Mouse (Mus musculus): ENCODE measurements around the gene Gm49776. TPM values are rescaled to one million over a fixed set of nuclear protein-coding genes. Genes with fewer than 3 reads are reported as not detected.
"Not testable (repeated sequence)": the region's sequence is repeated elsewhere in the genome, so short reads cannot be mapped to it uniquely, and the experiment has no call there.

Gene Gm49776
- total RNA-seq, 1 experiment, result 1.7 TPM

DNA sequence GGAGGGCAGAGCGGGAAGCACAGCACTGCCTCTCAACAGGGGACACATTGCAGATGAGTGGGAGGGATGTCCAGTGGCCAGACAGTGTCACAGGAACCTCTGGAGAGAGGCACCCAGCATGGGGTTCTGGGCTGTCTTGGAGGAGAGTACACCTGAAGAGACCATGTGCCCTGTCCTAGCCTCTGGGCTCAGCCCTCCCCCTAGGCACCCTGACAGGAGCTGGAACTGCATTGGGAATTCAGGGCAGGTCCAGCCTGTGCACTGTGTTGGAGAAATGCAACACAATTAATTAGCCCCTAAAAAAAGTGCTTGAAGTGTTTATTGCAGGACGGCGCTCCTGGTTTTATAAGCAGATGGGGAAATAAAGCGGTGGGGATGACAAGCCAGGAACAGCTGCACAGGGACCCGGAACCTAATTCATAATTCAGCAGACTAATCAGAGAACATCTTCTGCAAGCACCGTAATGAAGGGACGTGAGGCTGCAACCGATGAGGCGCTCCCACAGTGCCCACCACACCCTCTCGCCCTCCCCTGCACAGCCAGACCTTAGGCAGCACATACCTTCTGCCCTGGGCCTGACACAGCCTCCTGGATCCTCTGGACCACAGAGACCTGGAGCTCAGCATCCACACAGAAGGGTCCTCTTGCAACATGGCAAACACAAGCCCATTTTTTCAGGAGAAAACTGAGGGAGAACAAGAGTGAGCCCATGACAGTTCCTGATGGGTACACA lies 59.6 kb downstream of the Gm49776 start:
- Histone ChIP-seq H3K36me3 (ENCODE audit: control insufficient read depth, insufficient read depth, low read length, poor library complexity, severe bottlenecking) (no peaks in the 10 kb centered on the region), H3K4me1 (ENCODE audit: control insufficient read depth in 2 of 2, insufficient read depth in 2 of 2, low read length in 2 of 2, poor library complexity in 1 of 2) (peaks cover 3 to 8% of the 10 kb centered on the region in 2 experiments; a peak in 1 of 4 replicates), H3K9me3 (ENCODE audit: control insufficient read depth, insufficient read depth, low read depth, low read length) (no peaks in the 10 kb centered on the region), H3K4me3 (ENCODE audit: insufficient read depth in 1 of 2, low read depth in 1 of 2, low read length in 2 of 2, poor library complexity in 1 of 2, severe bottlenecking in 1 of 2) (no peak overlapping the region), H3K27ac (ENCODE audit: insufficient read depth, low read depth, low read length, poor library complexity, severe bottlenecking) (no peak overlapping the region), H3K9ac (ENCODE audit: insufficient read depth, low read depth, low read length, poor library complexity, severe bottlenecking) (no peak overlapping the region)
- no peak for DNase-seq (ENCODE audit: low read depth, low spot score)
- in situ Hi-C loops (cut with MboI; ENCODE audit: low sequenced_read_pairs in 2 of 2, unreplicated experiment in 2 of 2), result no loop called here
- TF ChIP-seq ZC3H11A (IDR thresholded peaks at IDR 0.05; ENCODE audit: borderline replicate concordance, low read depth, low read length) (no peak), CHD2 (IDR thresholded peaks at IDR 0.05; ENCODE audit: low read depth, low read length) (no peak), ZNF384 (IDR thresholded peaks at IDR 0.05; ENCODE audit: low read depth, low read length) (no peak), HCFC1 (IDR thresholded peaks at IDR 0.05; ENCODE audit: borderline replicate concordance, insufficient read depth, low read length) (no peak), MAFK (IDR thresholded peaks at IDR 0.05; ENCODE audit: insufficient read depth, low read depth, low read length) (no peak)

DNA sequence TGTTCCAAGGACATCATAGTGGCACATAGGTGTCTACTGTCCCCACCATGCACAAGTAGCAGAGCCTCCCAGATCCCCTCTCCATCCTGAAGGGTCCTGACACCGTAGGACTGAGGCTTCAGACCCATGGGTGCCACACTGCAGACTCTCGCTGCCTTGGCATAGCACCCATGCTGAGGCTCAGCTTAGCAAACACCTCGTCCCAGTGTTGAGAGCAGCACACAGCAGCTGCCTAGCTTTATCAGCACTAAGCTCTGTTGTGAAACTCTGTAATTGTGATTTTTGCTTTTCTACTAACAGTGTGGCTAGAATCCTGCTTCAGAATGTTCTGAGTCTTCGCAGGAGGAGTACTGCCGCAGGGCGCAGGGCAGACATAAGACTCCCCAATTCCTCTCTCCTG lies 60.2 kb downstream of the Gm49776 start:
- H3K4me1 ChIP-seq (ENCODE audit: control insufficient read depth in 2 of 2, insufficient read depth in 2 of 2, low read length in 2 of 2, poor library complexity in 1 of 2), result peaks cover 3 to 8% of the 10 kb centered on the region in 2 experiments; a peak in 1 of 4 replicates
- no peak for DNase-seq (ENCODE audit: low read depth, low spot score)
- H3K36me3 ChIP-seq (ENCODE audit: control insufficient read depth, insufficient read depth, low read length, poor library complexity, severe bottlenecking), result no peaks in the 10 kb centered on the region
- no peak overlapping the region for H3K4me3 ChIP-seq (ENCODE audit: insufficient read depth in 1 of 2, low read depth in 1 of 2, low read length in 2 of 2, poor library complexity in 1 of 2, severe bottlenecking in 1 of 2)
- TF ChIP-seq ZNF384 (IDR thresholded peaks at IDR 0.05; ENCODE audit: low read depth, low read length) (no peak), MAFK (IDR thresholded peaks at IDR 0.05; ENCODE audit: insufficient read depth, low read depth, low read length) (no peak), ZC3H11A (IDR thresholded peaks at IDR 0.05; ENCODE audit: borderline replicate concordance, low read depth, low read length) (no peak), CHD2 (IDR thresholded peaks at IDR 0.05; ENCODE audit: low read depth, low read length) (no peak), HCFC1 (IDR thresholded peaks at IDR 0.05; ENCODE audit: borderline replicate concordance, insufficient read depth, low read length) (no peak)
- in situ Hi-C loops (cut with MboI; ENCODE audit: low sequenced_read_pairs in 2 of 2, unreplicated experiment in 2 of 2), result no loop called here
- H3K9ac ChIP-seq (ENCODE audit: insufficient read depth, low read depth, low read length, poor library complexity, severe bottlenecking), result no peak overlapping the region
- no peak overlapping the region for H3K27ac ChIP-seq (ENCODE audit: insufficient read depth, low read depth, low read length, poor library complexity, severe bottlenecking)
- no peaks in the 10 kb centered on the region for H3K9me3 ChIP-seq (ENCODE audit: control insufficient read depth, insufficient read depth, low read depth, low read length)

DNA sequence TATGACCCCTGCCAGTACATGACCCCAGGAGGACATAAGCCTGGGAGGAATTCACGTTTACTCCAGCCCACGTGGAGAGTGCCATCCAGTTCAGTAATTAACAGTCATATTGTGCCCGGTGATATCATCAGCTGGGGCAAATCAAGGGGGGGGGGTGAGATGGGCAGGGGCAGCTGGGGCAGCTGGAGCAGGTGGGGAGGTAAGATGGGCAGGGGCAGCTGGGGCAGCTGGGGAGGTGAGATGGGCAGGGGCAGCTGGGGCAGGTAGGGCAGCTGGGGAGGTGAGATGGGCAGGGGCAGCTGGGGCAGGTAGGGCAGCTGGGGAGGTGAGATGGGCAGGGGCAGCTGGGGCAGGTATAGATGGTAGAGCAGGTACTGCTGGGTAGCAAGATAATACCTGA lies 62.6 kb downstream of the Gm49776 start:
- H3K4me1 ChIP-seq (ENCODE audit: control insufficient read depth in 2 of 2, insufficient read depth in 2 of 2, low read length in 2 of 2, poor library complexity in 1 of 2); in situ Hi-C loops (cut with MboI; ENCODE audit: low sequenced_read_pairs in 2 of 2, unreplicated experiment in 2 of 2); H3K27ac ChIP-seq (ENCODE audit: insufficient read depth, low read depth, low read length, poor library complexity, severe bottlenecking): not testable (repeated sequence)

More for the DNA sequence above, 62.6 kb downstream of the Gm49776 start:
- not testable (repeated sequence) for H3K9me3 ChIP-seq (ENCODE audit: control insufficient read depth, insufficient read depth, low read depth, low read length); H3K9ac ChIP-seq (ENCODE audit: insufficient read depth, low read depth, low read length, poor library complexity, severe bottlenecking); DNase-seq (ENCODE audit: low read depth, low spot score); H3K36me3 ChIP-seq (ENCODE audit: control insufficient read depth, insufficient read depth, low read length, poor library complexity, severe bottlenecking); H3K4me3 ChIP-seq (ENCODE audit: insufficient read depth in 1 of 2, low read depth in 1 of 2, low read length in 2 of 2, poor library complexity in 1 of 2, severe bottlenecking in 1 of 2)

Other genes with a start within 250 kb of the Gm49776 start
- gene Dgcr6, start 205.5 kb downstream of the Gm49776 start, total RNA-seq (2012; rRNA removed), result 23.8 and 30.9 TPM in 2 replicates
- gene Prodh, start 168.1 kb downstream of the Gm49776 start, total RNA-seq (2012; rRNA removed), result 39.6 and 73.6 TPM in 2 replicates
- gene Rtn4r, start 130.7 kb downstream of the Gm49776 start, total RNA-seq (2012; rRNA removed), result 0.22 and 0.48 TPM in 2 replicates
- not detected in 2 replicates for gene Ccdc188, start 40.4 kb downstream of the Gm49776 start, total RNA-seq (2012; rRNA removed)
- gene Zdhhc8, start 23.2 kb downstream of the Gm49776 start, total RNA-seq (2012; rRNA removed), result 16.2 and 17.0 TPM in 2 replicates
- 99.3 and 102 TPM in 2 replicates for gene Trmt2a, start 9.6 kb downstream of the Gm49776 start, total RNA-seq (2012; rRNA removed)
- gene Ranbp1, start 9.6 kb downstream of the Gm49776 start, total RNA-seq (2012; rRNA removed), result 302 and 410 TPM in 2 replicates
- gene Dgcr8, start 30.9 kb upstream of the Gm49776 start, total RNA-seq (2012; rRNA removed), result 65.7 and 84.1 TPM in 2 replicates
- 10.0 and 10.4 TPM in 2 replicates for gene Tango2, start 89.8 kb upstream of the Gm49776 start, total RNA-seq (2012; rRNA removed)
- 48.0 and 60.1 TPM in 2 replicates for gene Arvcf, start 89.9 kb upstream of the Gm49776 start, total RNA-seq (2012; rRNA removed)
- 7.9 and 8.4 TPM in 2 replicates for gene Txnrd2, start 168.1 kb upstream of the Gm49776 start, total RNA-seq (2012; rRNA removed)
- 40.1 and 41.0 TPM in 2 replicates for gene Comt, start 168.5 kb upstream of the Gm49776 start, total RNA-seq (2012; rRNA removed)
- gene Gnb1l, start 240.4 kb upstream of the Gm49776 start, total RNA-seq (2012; rRNA removed), result 10.9 and 13.7 TPM in 2 replicates
- 6.7 and 8.5 TPM in 2 replicates for gene Rtl10, start 240.6 kb upstream of the Gm49776 start, total RNA-seq (2012; rRNA removed)